Mouse (Mus musculus) cerebellum, adult (tissue): Measurements from ENCODE around the gene Tmem171.

ENCODE experiments used
- ATAC-seq: cut with Nextera tagmentation; 2 replicates; pipeline ENCODE4 v1.9.2; 2017; ENCODE audit warnings: mild to moderate bottlenecking, moderate library complexity, mixed read lengths; ENCODE audit not compliant: insufficient number of reproducible peaks, low FRiP score, low TSS enrichment

Tmem171 gene

DNA sequence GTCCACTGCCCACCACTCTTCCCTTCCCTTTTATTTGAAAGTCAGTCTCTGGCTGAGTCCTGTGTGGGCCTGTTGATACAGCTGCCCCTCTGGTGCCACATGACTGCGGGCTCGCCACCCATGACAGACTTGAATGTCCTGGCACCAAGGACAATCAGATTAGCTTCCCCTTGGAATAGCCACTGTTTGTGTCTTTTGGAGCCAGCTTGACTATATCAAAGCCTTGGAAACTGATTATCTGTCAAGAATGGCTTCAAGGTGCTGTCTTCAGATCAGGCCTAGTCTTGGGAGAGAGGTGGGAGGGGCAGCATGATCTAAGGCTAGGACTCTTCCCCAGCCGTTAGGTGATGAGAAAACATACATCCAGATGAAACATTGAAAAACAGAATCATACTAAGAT is 2.1 kb upstream of the Tmem171 start:
- no peak for ATAC-seq

DNA sequence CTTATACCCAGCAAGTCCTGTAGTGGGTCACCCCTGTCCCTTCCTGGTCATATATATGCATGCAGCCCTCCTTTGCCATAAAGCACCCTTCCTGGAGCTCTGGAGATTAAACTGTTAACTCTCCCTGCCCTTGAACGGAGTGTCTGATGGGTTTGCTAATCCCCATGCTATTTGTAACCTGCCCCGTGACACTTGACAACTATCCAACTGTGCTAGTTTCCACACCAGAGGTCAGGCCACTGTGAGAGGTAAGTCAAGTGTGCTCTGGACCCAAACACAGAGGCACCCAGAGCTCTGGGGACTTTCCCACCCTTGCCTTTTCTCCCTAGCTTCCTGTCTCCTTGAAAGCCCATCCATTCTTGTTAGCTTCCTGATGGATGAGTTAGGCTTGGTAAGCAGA is 912 bp upstream of the Tmem171 start:
- ATAC-seq, result no peak

DNA sequence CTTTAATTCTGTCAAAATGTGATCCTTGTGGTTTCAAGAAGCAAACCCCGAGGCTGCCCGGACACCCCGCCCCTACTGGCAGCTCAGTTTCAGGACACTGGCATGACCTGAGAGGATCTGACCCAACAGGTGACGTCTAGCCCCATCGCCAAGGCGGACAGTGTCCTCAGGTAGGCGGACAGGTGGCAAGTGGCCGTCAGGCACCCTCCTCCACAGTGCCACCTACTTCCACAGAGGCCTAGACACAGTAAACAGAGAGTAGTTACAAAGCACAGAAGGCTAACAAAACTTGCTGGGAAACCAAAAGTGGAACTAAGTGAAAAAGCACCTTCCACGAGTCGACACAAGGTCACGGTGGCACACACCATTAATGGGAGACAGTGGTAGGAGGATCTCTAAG is 1.3 kb downstream of the Tmem171 start:
- ATAC-seq, result no peak

DNA sequence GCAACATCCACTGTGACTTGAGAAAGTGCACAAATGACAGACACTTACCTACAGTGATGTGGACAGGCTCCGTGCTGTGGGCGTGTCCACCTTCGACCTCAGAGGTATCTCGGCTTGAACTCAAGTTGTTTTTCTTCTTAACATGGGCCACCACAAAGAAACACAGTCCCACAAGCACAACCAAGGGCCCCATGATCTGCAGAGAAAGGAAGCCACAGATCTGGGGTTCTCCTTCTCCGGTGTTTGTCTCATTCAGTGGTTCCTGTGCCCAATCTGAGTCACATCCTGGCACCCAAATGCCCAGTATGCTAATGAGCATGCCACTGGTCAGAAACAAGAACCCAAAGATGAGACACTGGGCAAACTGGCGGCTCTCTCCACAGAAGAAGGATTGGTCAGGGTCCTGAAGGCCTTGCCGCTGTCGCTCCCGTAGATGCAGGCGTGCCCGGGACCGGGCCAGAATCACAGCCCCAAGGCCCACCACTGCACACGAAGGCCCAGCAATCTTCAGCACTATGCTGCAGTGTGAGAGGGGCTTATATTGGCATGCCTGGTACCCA is 2.6 kb downstream of the Tmem171 start:
- no peak for ATAC-seq

DNA sequence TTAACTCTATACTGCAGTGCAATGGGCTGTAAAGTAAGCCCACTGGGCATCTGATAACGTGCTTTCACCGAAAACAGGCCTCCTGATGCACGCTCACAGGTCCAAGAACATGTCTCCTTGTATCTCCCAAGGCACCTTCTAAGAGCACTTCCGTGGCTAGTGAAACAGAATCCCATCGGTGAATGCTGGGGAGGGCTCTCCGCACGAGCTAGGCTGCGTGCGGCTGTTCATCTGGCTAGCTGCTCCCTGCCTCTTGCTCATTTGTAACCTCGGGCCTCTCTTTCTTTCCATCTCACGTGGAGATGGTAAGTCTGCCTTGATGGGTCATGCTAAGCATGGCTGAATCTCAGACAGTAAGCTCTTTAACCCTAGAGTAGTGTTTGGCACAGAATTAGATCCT is 3.7 kb downstream of the Tmem171 start:
- no peak for ATAC-seq

DNA sequence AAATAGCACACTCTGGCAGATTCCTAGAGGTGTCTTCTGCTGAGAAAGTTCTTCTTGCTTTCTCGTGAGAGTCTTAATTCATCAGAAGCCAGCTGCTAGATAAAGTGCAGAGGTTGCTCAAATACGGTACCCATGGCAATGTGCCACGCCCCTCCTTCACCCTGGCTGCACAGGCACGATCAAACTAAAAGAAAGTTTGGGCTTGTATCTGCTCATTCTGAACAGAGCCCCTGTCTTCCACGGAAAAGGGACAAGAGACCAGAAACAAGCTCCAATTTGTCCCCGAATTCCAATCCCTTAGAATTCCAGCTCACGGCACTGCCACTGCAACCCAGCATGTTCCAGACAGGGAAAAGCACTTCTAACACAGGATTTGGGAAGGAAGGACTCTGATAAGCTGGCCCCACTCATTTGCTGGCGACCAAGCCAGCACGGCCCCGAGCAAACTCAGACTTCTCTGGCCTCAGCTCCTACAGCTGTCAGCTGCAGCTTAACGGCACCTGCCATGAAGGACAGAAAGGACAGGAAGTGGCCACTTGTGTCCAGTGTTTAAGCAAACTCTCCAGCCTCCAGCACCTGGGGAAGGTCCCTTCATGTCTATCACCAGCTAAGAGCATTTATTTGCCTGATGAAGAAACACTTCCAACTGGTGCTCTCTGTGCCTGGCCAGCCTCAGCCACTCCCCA is 4.9 kb downstream of the Tmem171 start:
- ATAC-seq, result no peak

DNA sequence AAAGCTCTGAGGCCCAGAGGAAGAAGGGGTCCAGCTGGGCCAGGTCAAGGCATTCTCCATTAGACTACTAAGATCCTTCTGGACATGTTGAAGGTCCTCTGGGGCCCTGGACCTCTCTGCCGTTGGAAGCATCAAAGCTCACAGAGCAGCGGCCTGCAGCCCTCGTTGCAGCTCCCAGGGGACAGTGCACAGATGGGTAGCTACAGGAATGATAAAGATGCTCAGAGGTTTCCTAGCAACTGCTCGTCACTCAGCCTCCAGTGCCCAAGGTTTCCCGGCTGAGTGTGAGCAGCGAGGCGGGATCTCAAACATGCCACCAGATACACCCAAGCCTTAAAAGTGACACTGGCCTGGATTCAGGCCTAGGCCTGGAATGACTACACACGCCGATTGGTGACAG is 6.7 kb downstream of the Tmem171 start:
- no peak for ATAC-seq

DNA sequence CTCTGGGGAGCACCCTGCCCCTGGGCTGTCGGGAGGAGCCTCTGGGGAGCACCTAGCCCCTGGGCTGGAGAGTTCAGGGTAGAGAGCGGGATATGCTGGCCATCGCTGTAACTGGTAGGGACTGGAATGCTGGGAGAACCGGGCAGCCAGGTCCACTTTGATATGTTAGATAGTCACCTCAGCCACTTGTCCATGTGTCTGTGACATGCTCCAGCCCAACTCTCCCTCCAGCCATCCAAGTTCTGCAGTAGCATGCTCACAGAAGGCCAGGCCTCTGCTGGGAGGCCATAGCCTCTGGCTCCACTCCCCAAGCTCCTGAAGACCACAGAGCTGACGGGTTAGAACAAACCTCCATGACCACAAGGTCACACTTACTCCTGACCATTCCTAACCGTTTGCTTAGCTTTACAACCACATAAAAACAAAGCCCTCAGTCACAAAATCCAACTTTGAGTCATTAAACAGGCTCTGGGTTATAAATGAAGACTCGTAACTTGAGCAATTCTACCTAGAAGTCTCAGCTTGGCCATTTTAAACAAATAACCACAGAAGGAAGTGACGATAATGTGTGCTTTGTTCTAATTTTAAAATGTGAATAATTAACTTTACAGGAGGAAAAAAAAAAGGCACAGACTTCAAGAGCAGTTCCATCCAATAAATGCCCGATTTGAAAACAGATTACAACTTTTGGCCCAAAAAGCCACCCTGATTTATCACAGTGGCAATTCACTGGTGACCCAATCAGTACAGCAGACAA is 10.3 kb downstream of the Tmem171 start:
- no peak for ATAC-seq

DNA sequence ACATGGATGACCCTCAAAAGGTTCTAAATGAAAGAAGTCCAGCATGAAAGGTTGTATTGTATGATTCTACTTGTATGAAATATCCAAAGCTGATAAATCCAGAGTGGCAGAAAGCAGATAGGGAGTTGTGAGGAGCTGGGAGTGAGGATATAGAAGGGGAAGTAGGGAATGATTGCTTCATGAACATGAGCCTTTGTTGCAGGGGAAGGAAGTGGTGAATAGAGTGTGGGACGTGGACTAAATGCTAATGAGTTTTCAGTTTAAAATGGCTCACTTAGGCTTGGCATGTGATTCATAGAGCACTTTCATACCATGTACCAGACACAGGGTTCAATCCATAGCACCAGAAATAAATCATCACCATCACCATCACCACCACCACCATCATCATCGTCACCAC is 11.2 kb downstream of the Tmem171 start:
- ATAC-seq, result no peak

DNA sequence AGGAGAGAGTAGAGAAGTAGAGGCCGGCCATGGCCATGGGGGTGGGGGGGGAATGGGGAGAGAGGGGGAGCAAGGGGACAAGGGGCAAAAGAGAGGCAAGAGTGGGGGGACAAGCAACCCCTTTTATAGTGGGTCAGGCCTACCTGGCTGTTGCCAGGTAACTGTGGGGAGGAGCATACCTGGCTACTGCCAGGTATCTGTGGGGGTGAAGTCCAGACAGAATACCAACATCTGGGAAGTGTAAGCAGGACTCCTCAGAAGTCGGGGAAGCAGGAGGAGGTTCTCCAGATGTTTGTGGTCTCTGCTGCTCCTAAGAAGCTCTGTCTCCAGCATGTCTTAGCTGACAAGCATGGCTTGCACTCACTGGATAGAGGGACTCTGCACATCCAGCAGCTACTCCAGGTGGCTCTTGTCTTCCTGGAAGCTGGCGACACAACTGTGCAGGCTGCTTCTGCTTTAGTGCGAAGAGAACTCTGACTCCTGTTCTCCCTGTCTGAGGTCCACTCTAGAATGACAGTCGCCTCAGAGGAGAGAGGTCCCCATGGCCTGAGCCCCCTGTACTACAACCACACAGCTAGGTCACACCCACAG is 14.1 kb downstream of the Tmem171 start:
- no peak for ATAC-seq

DNA sequence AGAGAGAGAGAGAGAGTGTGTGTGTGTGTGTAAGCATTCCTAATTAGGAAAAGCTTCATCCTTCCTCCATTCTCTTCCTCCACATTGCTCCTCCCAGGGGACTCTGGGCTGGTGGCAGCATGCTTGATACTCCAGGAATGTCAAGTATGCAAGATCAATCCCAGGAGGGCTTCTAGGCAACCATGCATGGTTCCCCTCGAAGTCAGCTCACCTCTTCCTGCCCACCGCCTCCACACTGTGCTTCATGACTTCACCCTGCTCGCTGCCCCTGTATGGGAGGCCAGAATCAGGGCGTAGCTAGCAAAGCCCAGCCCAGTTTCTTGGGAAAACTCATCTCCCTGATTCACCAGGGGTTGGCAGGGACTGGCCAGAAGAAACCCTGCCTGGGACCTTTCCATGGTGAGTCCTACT is 15.0 kb downstream of the Tmem171 start:
- no peak for ATAC-seq

DNA sequence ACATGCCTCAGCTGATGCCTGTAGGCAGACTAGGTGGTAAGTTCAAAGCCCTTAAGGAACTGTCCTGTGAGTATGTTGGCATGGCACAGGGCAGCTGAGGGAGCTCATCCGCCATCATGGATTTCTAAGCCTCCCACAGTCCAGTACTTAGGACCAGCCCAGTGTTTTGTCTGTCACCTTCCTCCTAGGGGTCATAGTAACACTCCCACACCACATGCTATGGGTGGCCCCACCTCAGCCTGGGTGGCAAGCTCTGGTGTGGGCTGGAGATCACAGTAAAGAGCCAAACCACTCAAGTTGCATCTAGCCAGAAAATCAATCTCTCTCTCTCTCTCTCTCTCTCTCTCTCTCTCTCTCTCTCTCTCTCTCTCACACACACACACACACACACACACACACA is 15.4 kb downstream of the Tmem171 start:
- ATAC-seq, result no peak

DNA sequence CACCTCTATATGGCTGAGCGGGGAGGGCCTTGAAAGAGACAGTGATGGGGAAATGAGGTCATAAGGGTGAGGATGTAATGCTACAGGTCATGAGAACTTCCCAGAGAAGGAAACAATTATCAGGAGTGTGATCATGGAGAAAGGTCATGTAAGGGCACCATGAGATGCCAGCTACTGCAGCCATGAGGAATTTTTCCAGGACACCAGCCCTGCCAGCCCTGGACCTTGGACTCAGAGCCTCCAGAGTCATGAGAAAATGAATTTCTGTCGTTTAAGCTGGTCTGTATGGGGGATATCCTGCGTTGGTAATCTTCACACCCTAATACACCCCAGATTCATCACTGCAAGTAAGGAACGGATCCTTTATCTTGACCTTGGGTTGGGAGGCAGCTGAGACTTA is 20.7 kb downstream of the Tmem171 start:
- no peak for ATAC-seq

DNA sequence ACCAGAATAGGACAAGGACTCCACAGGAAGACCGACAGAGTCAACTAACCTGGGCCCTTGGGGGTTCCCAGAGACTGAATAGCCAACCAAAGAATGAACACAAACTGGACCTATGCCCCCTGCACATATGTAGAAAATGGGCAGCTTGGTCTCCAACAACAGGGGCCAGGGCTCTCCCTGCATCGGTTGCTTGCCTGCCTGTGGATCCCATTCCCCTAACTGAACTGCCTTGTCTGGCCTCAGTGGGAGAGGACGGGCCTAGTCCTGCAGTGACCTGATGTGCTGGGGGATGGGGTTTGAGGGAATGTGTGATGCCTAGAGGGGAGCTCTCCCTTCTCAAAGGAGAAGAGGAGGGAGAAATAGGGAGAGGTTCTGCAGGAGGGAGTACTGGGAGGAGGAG is 25.3 kb downstream of the Tmem171 start:
- ATAC-seq, result no peak

DNA sequence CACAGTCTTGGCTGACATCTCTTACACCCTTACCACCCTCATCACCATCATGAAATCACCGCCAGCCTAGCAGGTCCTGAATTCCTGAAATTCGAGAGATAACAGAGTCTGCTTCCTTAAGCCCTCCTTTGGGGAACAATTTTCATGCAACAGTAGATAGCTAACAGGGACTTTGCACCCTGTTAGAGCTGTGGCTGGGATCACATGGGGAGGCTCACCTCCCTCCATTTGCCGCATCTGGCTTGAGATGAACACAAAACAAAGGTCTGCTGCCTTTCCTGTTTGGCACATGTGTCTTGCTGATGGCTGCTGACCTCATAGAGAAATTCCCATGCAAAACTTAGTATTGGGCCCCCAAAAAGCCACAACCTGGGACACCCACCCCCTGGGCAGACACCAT is 27.3 kb downstream of the Tmem171 start:
- no peak for ATAC-seq

DNA sequence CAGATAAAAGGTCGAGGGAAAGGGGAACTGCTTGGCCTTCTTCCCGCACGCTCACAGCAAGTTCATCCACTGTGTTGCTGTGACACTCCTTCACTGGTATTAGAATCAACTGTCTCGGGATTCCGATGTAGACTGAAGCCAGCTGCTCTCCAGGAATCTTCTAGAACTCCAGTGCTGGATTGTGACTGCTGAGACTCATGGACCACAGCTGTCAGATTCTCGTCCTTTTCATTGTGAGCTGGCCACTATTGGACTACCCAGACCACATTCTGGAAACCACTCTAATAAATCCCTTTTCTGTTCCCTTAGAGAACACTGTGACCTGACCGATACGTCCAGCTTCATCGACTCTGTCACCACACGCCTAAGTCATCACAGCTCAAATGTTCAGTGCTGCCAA is 29.4 kb downstream of the Tmem171 start:
- ATAC-seq, result no peak

DNA sequence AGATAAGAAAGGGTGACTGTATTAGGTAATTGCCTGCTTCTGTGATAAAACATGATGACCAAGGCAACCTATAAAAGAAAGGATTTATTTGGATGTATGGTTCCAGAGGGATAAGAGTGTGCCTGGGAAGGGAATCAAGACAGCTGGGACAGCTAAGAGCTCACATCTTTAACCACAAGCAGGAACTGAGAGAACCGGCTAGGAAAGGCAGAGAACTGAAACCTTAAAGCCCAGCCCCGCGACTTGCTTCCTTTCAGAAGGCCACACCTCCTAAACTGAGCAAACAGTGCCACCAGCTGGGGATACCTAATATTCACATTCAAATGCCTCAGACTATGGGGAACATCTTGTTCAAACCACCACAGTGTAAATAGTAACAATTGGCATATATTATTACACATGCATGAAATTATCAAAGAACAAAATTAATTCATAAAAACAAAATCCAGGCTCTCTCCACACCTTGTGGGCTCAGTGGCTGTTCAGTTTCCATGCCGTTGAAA is 32.4 kb downstream of the Tmem171 start:
- no peak for ATAC-seq

DNA sequence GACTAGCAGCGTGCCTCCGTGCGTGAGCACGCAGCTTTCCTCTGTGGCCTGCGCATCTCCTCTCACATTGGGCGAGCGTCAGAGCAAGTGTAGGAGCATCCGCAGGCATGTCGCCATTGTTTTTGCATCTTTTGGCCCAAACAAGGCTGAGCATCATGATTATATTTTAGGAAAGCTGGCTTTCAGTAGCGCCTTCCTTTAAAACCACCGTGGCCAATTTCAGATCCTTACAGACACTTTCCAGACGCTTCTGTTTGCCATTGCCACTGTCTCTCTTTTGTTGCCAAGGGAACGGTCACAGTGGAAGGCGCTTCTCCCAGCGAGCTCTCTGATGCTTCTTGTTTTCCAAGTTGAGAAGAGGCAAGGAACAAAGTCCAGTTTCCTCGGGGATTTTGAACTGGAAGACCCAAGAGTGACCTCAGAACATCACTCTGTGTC is 38.6 kb downstream of the Tmem171 start:
- ATAC-seq, result no peak

DNA sequence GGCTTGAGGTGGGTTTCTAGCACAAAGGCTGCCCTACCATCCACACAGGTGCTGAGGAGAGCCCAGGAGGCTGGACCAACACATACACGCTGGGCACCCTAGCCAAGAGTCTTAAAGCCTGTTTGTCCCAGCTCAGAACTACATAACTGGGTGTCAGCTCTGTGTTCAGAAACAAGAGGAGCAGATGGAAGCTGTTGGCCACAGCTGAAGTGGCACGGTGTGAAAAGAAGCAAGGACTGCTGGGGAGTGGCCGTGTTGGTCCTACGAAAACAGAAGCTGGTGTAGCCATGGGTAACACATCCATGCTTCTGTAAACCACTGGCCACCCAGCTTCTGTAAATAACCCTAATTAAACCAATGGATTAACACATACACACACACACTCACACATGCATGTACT is 39.3 kb downstream of the Tmem171 start:
- ATAC-seq, result no peak

DNA sequence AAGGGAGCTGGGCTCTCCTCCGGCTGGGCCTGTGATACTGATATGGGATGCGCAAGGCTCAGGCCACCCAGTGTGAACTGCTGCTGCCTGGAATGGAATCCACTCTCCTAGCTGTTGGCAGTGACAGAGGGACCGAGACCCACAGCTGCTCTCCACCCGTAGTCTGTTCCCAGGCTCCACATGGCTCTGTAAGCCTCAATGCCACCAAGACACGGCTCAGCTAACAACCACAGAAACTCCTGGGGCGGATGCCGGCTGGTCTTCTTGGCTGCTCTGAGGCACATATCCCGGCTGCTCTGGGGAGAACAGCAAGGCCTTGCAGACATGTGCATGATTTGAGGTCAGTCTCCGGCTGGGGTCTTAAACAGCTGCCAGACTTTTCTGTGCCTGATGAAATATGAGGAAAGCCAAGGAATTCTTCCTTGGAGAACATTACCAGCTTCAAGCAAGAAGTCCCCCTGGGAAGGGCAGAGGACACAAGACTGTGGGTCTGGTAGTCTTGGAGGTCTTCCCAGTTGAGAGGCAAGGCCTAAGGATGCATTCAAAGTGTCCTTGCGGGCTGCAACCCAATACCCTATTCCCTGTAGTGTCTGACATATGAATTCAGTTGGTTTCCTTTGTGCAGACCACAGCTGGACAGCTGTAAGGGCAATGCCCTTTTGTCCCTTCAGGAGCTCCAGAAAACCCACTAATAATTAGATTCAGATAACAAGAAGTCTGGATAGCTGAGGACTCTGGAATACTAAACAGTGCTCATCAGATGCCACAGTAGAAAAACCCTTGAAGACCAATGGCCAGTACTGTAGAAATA is 40.3 kb downstream of the Tmem171 start:
- no peak for ATAC-seq
